7 mouse cellular contexts compared by ENCODE assay signal in genomic region chr7:27673575-27674131, GRCm38 (mm10). TPM values are rescaled to one million over a fixed set of nuclear protein-coding genes. Genes with fewer than 3 reads are reported as not detected.
A peak's percentile ranks its signal among the peaks of the same experiment; 100 is the strongest.
DNase-seq lines count a peak whose midpoint lies in the region; ATAC-seq and TF ChIP-seq lines count a peak whose summit lies in the region.

No protein-coding gene starts in this region.

- no peak for TF ChIP-seq POLR2A in limb, embryonic 14.5 days (IDR thresholded peaks at IDR 0.05; ENCODE audit: borderline replicate concordance, extremely low read depth, insufficient read depth, insufficient read length)

- ATAC-seq in limb, embryonic 14.5 days (ENCODE audit: low FRiP score, low read depth) = no peak
- peak; percentile 32 for ATAC-seq in neural tube, embryonic 12.5 days (ENCODE audit: low FRiP score, low read depth)
- no peak for ATAC-seq in activated CD4-positive, CD25-positive, alpha-beta regulatory T cell, adult 4 months

- intact Hi-C loops in heart, postnatal 10 days (cut with DNase I) = no loop called here

- H3K4me1 ChIP-seq in limb, embryonic 14.5 days (ENCODE audit: control insufficient read depth, insufficient read depth, low read length) = peaks cover 19% of the 10 kb centered on the region
- peaks cover 24% of the 10 kb centered on the region for H3K4me1 ChIP-seq in neural tube, embryonic 12.5 days

- 3% methylated on average over 39 of the region's 52 CpGs for WGBS in limb, embryonic 14.5 days
- 1% methylated on average over 46 of the region's 52 CpGs for WGBS in neural tube, embryonic 12.5 days

- no peaks in the 10 kb centered on the region for H3K27me3 ChIP-seq in limb, embryonic 14.5 days (ENCODE audit: control insufficient read depth, insufficient read depth, low read length)
- H3K27me3 ChIP-seq in neural tube, embryonic 12.5 days (replicated peaks) = no peaks in the 10 kb centered on the region

- DNase-seq in right cerebral cortex, postnatal 25 days = peak; percentile 42
- DNase-seq in right cerebral cortex, postnatal 14 days = no peak
- DNase-seq in cerebellum, postnatal 14 days = peak; percentile 69 to 72
- DNase-seq in heart, postnatal 10 days = peak; percentile 18 to 37
- no peak for DNase-seq in limb, embryonic 14.5 days (ENCODE audit: low spot score)

- peak overlapping the region; percentile 86 for H3K9ac ChIP-seq in limb, embryonic 14.5 days (ENCODE audit: low read depth, low read length, severe bottlenecking)
- H3K9ac ChIP-seq in neural tube, embryonic 12.5 days = peak overlapping the region; percentile 96

- no peak overlapping the region for H3K27ac ChIP-seq in limb, embryonic 14.5 days (replicated peaks; ENCODE audit: low read depth, low read length)
- peak overlapping the region; percentile 2; the same call in 1 of the 2 replicates for H3K27ac ChIP-seq in neural tube, embryonic 12.5 days

- H3K4me2 ChIP-seq in limb, embryonic 14.5 days (replicated peaks; ENCODE audit: low read depth, low read length, severe bottlenecking) = peak overlapping the region; percentile 97
- H3K4me2 ChIP-seq in neural tube, embryonic 12.5 days (replicated peaks) = peak overlapping the region; percentile 100

- H3K36me3 ChIP-seq in limb, embryonic 14.5 days (ENCODE audit: control insufficient read depth, insufficient read depth, low read length) = peaks cover 16% of the 10 kb centered on the region
- H3K36me3 ChIP-seq in neural tube, embryonic 12.5 days = peaks cover 11% of the 10 kb centered on the region

- H3K4me3 ChIP-seq in limb, embryonic 14.5 days (replicated peaks; ENCODE audit: low read length) = peak overlapping the region; percentile 90
- H3K4me3 ChIP-seq in neural tube, embryonic 12.5 days = peak overlapping the region; percentile 81

- no peaks in the 10 kb centered on the region for H3K9me3 ChIP-seq in limb, embryonic 14.5 days (ENCODE audit: control insufficient read depth, low read length)
- H3K9me3 ChIP-seq in neural tube, embryonic 12.5 days = no peaks in the 10 kb centered on the region

RNA-seq across cellular contexts. Expression of gene Map3k10, which starts 0.7 kb away (rescaled TPM):
- total RNA-seq in heart, postnatal 10 days (2021) = 10 to 100 TPM; 18.1 to 18.9 TPM
- 34.4 and 42.9 TPM in 2 replicates for polyA plus RNA-seq in limb, embryonic 14.5 days (2012; rRNA removed)
- 8.8 and 10.6 TPM in 2 replicates for polyA plus RNA-seq in limb, embryonic 14.5 days (2014; fragmentation: Nextera tagmentation; extraction: Ambion mirVana)
- 21.1 and 22.2 TPM in 2 replicates for polyA plus RNA-seq in neural tube, embryonic 12.5 days (2016; fragmentation: Nextera tagmentation; extraction: Ambion mirVana)
- 1 to 10 TPM in 1 of 2 experiments, under 1 TPM in 1; 0.61 to 1.2 TPM for polyA plus RNA-seq in activated CD4-positive, CD25-positive, alpha-beta regulatory T cell, adult 4 months (2017; shearing (Covaris generic))

RNA-seq across cellular contexts. Expression of gene Zfp607b, which starts 15.5 kb away (rescaled TPM):
- total RNA-seq in heart, postnatal 10 days (2021) = under 1 TPM; 0.62 to 0.69 TPM
- polyA plus RNA-seq in limb, embryonic 14.5 days (2012; rRNA removed) = 1.9 and 3.2 TPM in 2 replicates
- 3.0 and 4.9 TPM in 2 replicates for polyA plus RNA-seq in limb, embryonic 14.5 days (2014; fragmentation: Nextera tagmentation; extraction: Ambion mirVana)
- polyA plus RNA-seq in neural tube, embryonic 12.5 days (2016; fragmentation: Nextera tagmentation; extraction: Ambion mirVana) = 7.0 and 7.8 TPM in 2 replicates
- polyA plus RNA-seq in activated CD4-positive, CD25-positive, alpha-beta regulatory T cell, adult 4 months (2017; shearing (Covaris generic)) = 1 to 10 TPM; 2.1 TPM

RNA-seq across cellular contexts. Expression of gene Ttc9b, which starts 19.9 kb away (rescaled TPM):
- not detected for total RNA-seq in heart, postnatal 10 days (2021)
- polyA plus RNA-seq in limb, embryonic 14.5 days (2012; rRNA removed) = 0.14 and 0.24 TPM in 2 replicates
- polyA plus RNA-seq in limb, embryonic 14.5 days (2014; fragmentation: Nextera tagmentation; extraction: Ambion mirVana) = 0.10 and 0.21 TPM in 2 replicates
- 25.1 and 26.2 TPM in 2 replicates for polyA plus RNA-seq in neural tube, embryonic 12.5 days (2016; fragmentation: Nextera tagmentation; extraction: Ambion mirVana)
- polyA plus RNA-seq in activated CD4-positive, CD25-positive, alpha-beta regulatory T cell, adult 4 months (2017; shearing (Covaris generic)) = not detected

RNA-seq across cellular contexts. Expression of gene Zfp60, which starts 57.5 kb away (rescaled TPM):
- total RNA-seq in heart, postnatal 10 days (2021) = 10 to 100 TPM in 1 of 2 experiments, 1 to 10 TPM in 1; 7.4 to 11.2 TPM
- polyA plus RNA-seq in limb, embryonic 14.5 days (2012; rRNA removed) = 10.0 and 11.6 TPM in 2 replicates
- polyA plus RNA-seq in limb, embryonic 14.5 days (2014; fragmentation: Nextera tagmentation; extraction: Ambion mirVana) = 32.6 and 36.5 TPM in 2 replicates
- polyA plus RNA-seq in neural tube, embryonic 12.5 days (2016; fragmentation: Nextera tagmentation; extraction: Ambion mirVana) = 97.2 and 102 TPM in 2 replicates
- polyA plus RNA-seq in activated CD4-positive, CD25-positive, alpha-beta regulatory T cell, adult 4 months (2017; shearing (Covaris generic)) = 1 to 10 TPM; 7.0 to 8.0 TPM

Comparison
In these comparisons a context has a peak if more than half of its experiments do, and no peak if none do; other contexts are left out.
1. DNase-seq: peak in right cerebral cortex, postnatal 25 days (single experiment), cerebellum, postnatal 14 days (2 of 2) and heart, postnatal 10 days (2 of 2); none in right cerebral cortex, postnatal 14 days (single experiment) and limb, embryonic 14.5 days (single experiment).
2. RNA of gene Map3k10, which starts 0.7 kb away (polyA plus RNA-seq): 8.8 to 42.9 TPM in limb, embryonic 14.5 days and 21.1 to 22.2 TPM in neural tube, embryonic 12.5 days; 0.61 to 1.2 TPM in activated CD4-positive, CD25-positive, alpha-beta regulatory T cell, adult 4 months; every median in the first group is over 4 times any median in the second.
3. RNA of gene Ttc9b, which starts 19.9 kb away (polyA plus RNA-seq): 25.1 to 26.2 TPM in neural tube, embryonic 12.5 days; 0.10 to 0.24 TPM in limb, embryonic 14.5 days and not detected in activated CD4-positive, CD25-positive, alpha-beta regulatory T cell, adult 4 months; every median in the first group is over 10 times any median in the second.